14 mouse cellular contexts compared by ENCODE assay signal in genomic region chr8:119433582-119434174, GRCm38 (mm10). TPM values are rescaled to one million over a fixed set of nuclear protein-coding genes. Genes with fewer than 3 reads are reported as not detected.
DNase-seq lines count a peak whose midpoint lies in the region; ATAC-seq and TF ChIP-seq lines count a peak whose summit lies in the region.
"Had no signal": no experiment of that assay in that cellular context is flagged by ENCODE, and none has a peak within 500 bp of the region (broad histone marks: within the 10 kb centered on the region; RNA-seq: fewer than 3 reads in every experiment).

Gene Osgin1 (plus strand): TSS chr8:119434124.

- H3K9me3 ChIP-seq in forebrain, postnatal 0 days (ENCODE audit: low read length): no peaks in the 10 kb centered on the region
- H3K9me3 ChIP-seq: embryonic facial prominence, embryonic 12.5 days; heart, embryonic 12.5 days had no signal

- H3K4me1 ChIP-seq in lung, adult 2 months (ENCODE audit: control insufficient read depth, insufficient read depth, low read length): peaks cover 9% of the 10 kb centered on the region
- no peaks in the 10 kb centered on the region for H3K4me1 ChIP-seq in forebrain, postnatal 0 days (ENCODE audit: insufficient read depth)

- TF ChIP-seq POLR2A in lung, adult 2 months (IDR thresholded peaks at IDR 0.05; ENCODE audit: borderline replicate concordance, extremely low read depth, low read depth, low read length): no peak

- no peak within 1 kb of the TSS for H3K27ac ChIP-seq in forebrain, postnatal 0 days (ENCODE audit: low read depth, low read length)
- H3K27ac ChIP-seq: embryonic facial prominence, embryonic 12.5 days had no signal

- H3K4me3 ChIP-seq in lung, adult 2 months (replicated peaks; ENCODE audit: extremely low read depth, low read depth, low read length): no peak within 1 kb of the TSS
- no peak within 1 kb of the TSS for H3K4me3 ChIP-seq in forebrain, postnatal 0 days (ENCODE audit: low read depth, low read length)
- H3K4me3 ChIP-seq: embryonic facial prominence, embryonic 12.5 days; heart, embryonic 12.5 days had no signal

- no peak within 1 kb of the TSS for H3K9ac ChIP-seq in forebrain, postnatal 0 days
- H3K9ac ChIP-seq: embryonic facial prominence, embryonic 12.5 days; heart, embryonic 12.5 days had no signal

- no peak for DNase-seq in adrenal gland, adult 18-20 months (ENCODE audit: low spot score in 2 of 2)
- no peak for DNase-seq in adrenal gland, adult (ENCODE audit: inconsistent age in 2 of 2, low spot score in 1 of 2)
- no peak for DNase-seq in lung, adult 2 months
- DNase-seq in lung, postnatal 10 days: no peak
- DNase-seq in B cell, adult 2 months: no peak
- DNase-seq in forebrain, postnatal 0 days: no peak
- DNase-seq: cerebellum, postnatal 25 days; kidney, adult 8-10 months; right cerebral cortex, postnatal 25 days had no signal

- no peak for TF ChIP-seq CTCF in lung, adult 2 months (IDR thresholded peaks at IDR 0.05; ENCODE audit: insufficient read depth, low read length)
- no peak for TF ChIP-seq CTCF in forebrain, postnatal 0 days (IDR thresholded peaks at IDR 0.05; ENCODE audit: low read depth)

- no peaks in the 10 kb centered on the region for H3K27me3 ChIP-seq in forebrain, postnatal 0 days (ENCODE audit: insufficient read depth, low read length)
- H3K27me3 ChIP-seq: embryonic facial prominence, embryonic 12.5 days had no signal

- H3K36me3 ChIP-seq in forebrain, postnatal 0 days (ENCODE audit: insufficient read depth): no peaks in the 10 kb centered on the region
- H3K36me3 ChIP-seq: embryonic facial prominence, embryonic 12.5 days; heart, embryonic 12.5 days had no signal

- no peak for ATAC-seq in inflammation-experienced regulatory T-cells, adult 6 months
- no peak for ATAC-seq in neutrophil, adult 5-6 weeks (ENCODE audit: extremely low read depth, insufficient number of reproducible peaks, low FRiP score, poor library complexity, severe bottlenecking)
- no peak for ATAC-seq in forebrain, postnatal 0 days

- no peak within 1 kb of the TSS for H3K4me2 ChIP-seq in forebrain, postnatal 0 days (ENCODE audit: low read depth)
- H3K4me2 ChIP-seq: embryonic facial prominence, embryonic 12.5 days; heart, embryonic 12.5 days had no signal

- WGBS in lung, adult 2 months: 91% methylated on average over 13 of the region's 13 CpGs
- WGBS in forebrain, postnatal 0 days: 90% methylated on average over 13 of the region's 13 CpGs

RNA-seq across cellular contexts. Expression of gene Osgin1, which starts in this region (rescaled TPM):
- total RNA-seq in adrenal gland, adult 18-20 months (2021): 100 to 1,000 TPM; 161 to 218 TPM
- 48.8 and 57.9 TPM in 2 replicates for polyA plus RNA-seq in lung, adult 2 months (2012; rRNA removed)
- polyA plus RNA-seq in inflammation-experienced regulatory T-cells, adult 6 months (2017; shearing (Covaris generic)): 10 to 100 TPM; 15.6 to 28.0 (median 24.5) TPM
- total RNA-seq in neutrophil, adult 5-6 weeks (2017): 33.6 and 37.2 TPM in 2 replicates
- not detected in 2 replicates for total RNA-seq in forebrain, postnatal 0 days (2014; rRNA removed)
- polyA plus RNA-seq in forebrain, postnatal 0 days (2015; fragmentation: Nextera tagmentation; extraction: Ambion mirVana): 0.12 and 0.19 TPM in 2 replicates
- total RNA-seq: megakaryocyte-erythroid progenitor cell, adult 5-6 weeks had no signal

Comparison
In these comparisons a context has a peak if more than half of its experiments do, and no peak if none do; other contexts are left out.
1. RNA of gene Osgin1 (total RNA-seq): 161 to 218 TPM in adrenal gland, adult 18-20 months and 33.6 to 37.2 TPM in neutrophil, adult 5-6 weeks; not detected in forebrain, postnatal 0 days; every median in the first group is over 10 times any median in the second.
2. RNA of gene Osgin1 (polyA plus RNA-seq): 48.8 to 57.9 TPM in lung, adult 2 months and 15.6 to 28.0 TPM in inflammation-experienced regulatory T-cells, adult 6 months; 0.12 to 0.19 TPM in forebrain, postnatal 0 days; every median in the first group is over 10 times any median in the second.